Mouse (Mus musculus): ENCODE data around the gene Slc25a40.

Gene Slc25a40

DNA sequence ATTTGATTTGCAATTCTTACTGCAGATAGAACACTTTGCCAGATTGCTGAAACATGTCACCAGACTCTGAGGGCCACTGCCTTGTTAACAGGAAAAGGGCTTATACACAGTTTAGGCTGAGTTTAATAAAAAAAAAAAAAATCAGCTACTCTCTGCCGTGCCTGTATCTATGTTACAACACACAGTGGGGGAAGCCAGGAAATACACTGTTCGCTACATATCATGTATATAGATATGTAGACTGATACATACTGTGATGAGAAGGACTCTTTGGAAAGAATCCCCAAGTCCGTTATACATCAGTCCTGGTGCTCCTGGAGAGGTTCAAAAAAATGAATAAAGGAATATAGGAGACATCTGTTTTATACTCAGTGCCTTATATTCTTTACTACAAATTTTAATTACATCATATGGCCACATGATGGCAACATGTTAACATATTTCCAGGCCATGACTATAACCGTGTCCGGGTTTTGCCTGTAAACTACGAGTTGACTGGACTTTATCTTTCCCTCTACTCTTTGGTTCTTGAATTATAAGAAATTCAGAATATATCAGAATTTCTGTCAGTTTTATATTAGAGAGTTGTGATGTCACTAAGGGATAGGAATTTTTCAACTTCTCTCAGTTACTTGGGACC, 66.9 kb downstream of the Slc25a40 start:
- DNase-seq (ENCODE audit: low spot score in 2 of 2) = no peak

DNA sequence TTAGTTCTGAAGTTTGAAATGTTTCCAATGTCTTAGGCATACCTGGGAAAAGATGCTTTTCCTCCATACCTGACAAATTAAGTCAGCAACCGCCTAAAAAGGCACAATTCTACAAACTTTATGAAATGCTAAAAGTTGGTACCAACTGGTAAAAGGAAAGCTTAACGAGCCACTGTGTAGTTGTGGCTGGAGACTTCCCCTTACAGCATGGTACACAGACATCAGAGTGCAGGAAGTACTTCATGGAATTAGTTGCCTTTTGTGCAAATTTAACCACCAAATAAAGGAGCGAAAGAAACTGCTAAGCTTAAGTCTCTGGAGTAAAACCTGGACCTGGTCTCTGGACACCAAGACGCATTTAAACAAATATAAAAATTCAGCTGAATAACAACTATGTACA, 69.1 kb downstream of the Slc25a40 start:
- no peak for DNase-seq (ENCODE audit: low spot score in 2 of 2)
